Mouse (Mus musculus) erythroblast, adult 5-6 weeks (primary cell): ENCODE data around the gene Tmem120b. TPM values are rescaled to one million over a fixed set of nuclear protein-coding genes. Genes with fewer than 3 reads are reported as not detected.
A peak's percentile ranks its signal among the peaks of the same experiment; 100 is the strongest.

Source experiments
- ATAC-seq: replicated peaks from 2 replicates; pipeline ENCODE4 v1.8.0; 2016; ENCODE audit warnings: moderate number of reproducible peaks, mild to moderate bottlenecking, moderate TSS enrichment, inconsistent platforms; ENCODE audit not compliant: poor library complexity, low FRiP score, severe bottlenecking
- total RNA-seq, 2 experiments: library from RNA; stranded (forward) in 1 of 2; stranded (reverse) in 1 of 2; fragments of 150-400 nt in 1 of 2; fragments of 200-764, 138-1000 nt in 1 of 2; gene quantifications; 2 replicates each; pipeline versions ENCODE4 v1.2.3 to v1.2.4; 2015 to 2017; ENCODE audit warnings: low replicate concordance in 2 of 2

The Tmem120b gene
- total RNA-seq, 2 experiments from 2014 or later = 14.4 to 25.6 TPM

- ATAC-seq = no peak
Measured at GRCm38 (mm10) chr5:123120624-123121215, 52.5 kb downstream of the Tmem120b start.

GRCm38 (mm10) chr5:123122181-123122580 is 54.0 kb downstream of the Tmem120b start:
- no peak for ATAC-seq

GRCm38 (mm10) chr5:123125105-123125504 is 56.9 kb downstream of the Tmem120b start:
- no peak for ATAC-seq

GRCm38 (mm10) chr5:123125638-123126406 is 57.6 kb downstream of the Tmem120b start:
- peak; percentile 37; the same call in 1 of the 2 replicates for ATAC-seq

- ATAC-seq = no peak
Measured at GRCm38 (mm10) chr5:123127031-123127430, 58.8 kb downstream of the Tmem120b start.

GRCm38 (mm10) chr5:123128426-123129169 is 60.4 kb downstream of the Tmem120b start:
- ATAC-seq = no peak

- no peak for ATAC-seq
Measured at GRCm38 (mm10) chr5:123129170-123129757, 61.0 kb downstream of the Tmem120b start.

GRCm38 (mm10) chr5:123130030-123130813 is 62.0 kb downstream of the Tmem120b start:
- no peak for ATAC-seq

- no peak for ATAC-seq
Measured at GRCm38 (mm10) chr5:123130814-123131148, 62.6 kb downstream of the Tmem120b start.

- ATAC-seq = peak; percentile 66
Measured at GRCm38 (mm10) chr5:123132308-123133071, 64.3 kb downstream of the Tmem120b start, which contains the start of gene Rhof. Gene Rhof (minus strand): TSS chr5:123132692.

GRCm38 (mm10) chr5:123133083-123133783 is 65.0 kb downstream of the Tmem120b start:
- ATAC-seq = peak; percentile 38

- no peak for ATAC-seq
Measured at GRCm38 (mm10) chr5:123133784-123134143, 65.5 kb downstream of the Tmem120b start.

- no peak for ATAC-seq
Measured at GRCm38 (mm10) chr5:123134186-123134874, 66.1 kb downstream of the Tmem120b start.

- no peak for ATAC-seq
Measured at GRCm38 (mm10) chr5:123134875-123135382, 66.7 kb downstream of the Tmem120b start.

- ATAC-seq = peak; percentile 36
Measured at GRCm38 (mm10) chr5:123135471-123136360, 67.5 kb downstream of the Tmem120b start.

- ATAC-seq = peak; percentile 36
Measured at GRCm38 (mm10) chr5:123136361-123137043, 68.3 kb downstream of the Tmem120b start.
